30 mouse cellular contexts compared by ENCODE assay signal in genomic region chr13:60004611-60005010, GRCm38 (mm10).
"Had no signal": no experiment of that assay in that cellular context is flagged by ENCODE, and none has a peak within 500 bp of the region (broad histone marks: within the 10 kb centered on the region; RNA-seq: fewer than 3 reads in every experiment).

No protein-coding gene starts in this region.

- H3K27ac ChIP-seq: left cerebral cortex, adult 2 months; limb, embryonic 12.5 days; limb, embryonic 13.5 days; limb, embryonic 15.5 days; liver, embryonic 12.5 days; liver, embryonic 13.5 days; liver, embryonic 14.5 days; liver, embryonic 15.5 days; lung, embryonic 15.5 days; macrophage; midbrain, embryonic 10.5 days; midbrain, embryonic 12.5 days; midbrain, embryonic 13.5 days; midbrain, embryonic 15.5 days; neural tube, embryonic 12.5 days; neural tube, embryonic 13.5 days had no signal

- H3K4me3 ChIP-seq: left cerebral cortex, adult 2 months; limb, embryonic 12.5 days; limb, embryonic 13.5 days; limb, embryonic 15.5 days; liver, embryonic 12.5 days; liver, embryonic 13.5 days; liver, embryonic 15.5 days; lung, embryonic 15.5 days; megakaryocyte, embryonic 14.5 days; midbrain, embryonic 10.5 days; midbrain, embryonic 12.5 days; midbrain, embryonic 13.5 days; midbrain, embryonic 15.5 days; neural tube, embryonic 12.5 days; neural tube, embryonic 13.5 days had no signal

- DNase-seq: left cerebral cortex, postnatal 4 days; liver; liver, embryonic 13.5 days; liver, postnatal 0 days; lung, adult 18-20 months; lung, adult 2 months; lung, embryonic 14.5 days; lung, postnatal 10 days; lung, postnatal 14 days; lung, postnatal 36 days; lung, postnatal 4 days had no signal

- H3K9ac ChIP-seq: limb, embryonic 12.5 days; limb, embryonic 13.5 days; limb, embryonic 15.5 days; liver, embryonic 12.5 days; liver, embryonic 13.5 days; liver, embryonic 14.5 days; liver, embryonic 15.5 days; liver, postnatal 0 days; lung, embryonic 14.5 days; lung, embryonic 15.5 days; midbrain, embryonic 12.5 days; midbrain, embryonic 13.5 days; midbrain, embryonic 15.5 days; neural tube, embryonic 12.5 days; neural tube, embryonic 13.5 days had no signal

- ATAC-seq: liver, embryonic 12.5 days; liver, postnatal 0 days; lung, postnatal 0 days; midbrain, embryonic 13.5 days; midbrain, embryonic 15.5 days; midbrain, embryonic 16.5 days had no signal

- H3K4me2 ChIP-seq: limb, embryonic 12.5 days; limb, embryonic 13.5 days; limb, embryonic 15.5 days; liver, embryonic 11.5 days; liver, embryonic 12.5 days; liver, embryonic 13.5 days; liver, embryonic 15.5 days; lung, embryonic 14.5 days; lung, embryonic 15.5 days; midbrain, embryonic 12.5 days; midbrain, embryonic 13.5 days; midbrain, embryonic 15.5 days; neural tube, embryonic 12.5 days; neural tube, embryonic 13.5 days had no signal

- H3K9me3 ChIP-seq: limb, embryonic 12.5 days; limb, embryonic 13.5 days; limb, embryonic 15.5 days; liver, embryonic 12.5 days; liver, embryonic 13.5 days; liver, embryonic 15.5 days; lung, embryonic 15.5 days; midbrain, embryonic 10.5 days; midbrain, embryonic 12.5 days; midbrain, embryonic 13.5 days; midbrain, embryonic 15.5 days; neural tube, embryonic 12.5 days; neural tube, embryonic 13.5 days had no signal

- H3K36me3 ChIP-seq: limb, embryonic 12.5 days; limb, embryonic 13.5 days; limb, embryonic 15.5 days; liver, embryonic 12.5 days; liver, embryonic 13.5 days; liver, embryonic 15.5 days; lung, embryonic 15.5 days; midbrain, embryonic 10.5 days; midbrain, embryonic 12.5 days; midbrain, embryonic 13.5 days; midbrain, embryonic 15.5 days; neural tube, embryonic 12.5 days; neural tube, embryonic 13.5 days had no signal

- H3K27me3 ChIP-seq: limb, embryonic 12.5 days; limb, embryonic 13.5 days; limb, embryonic 15.5 days; liver, embryonic 12.5 days; liver, embryonic 13.5 days; liver, embryonic 15.5 days; lung, embryonic 15.5 days; megakaryocyte, embryonic 14.5 days; midbrain, embryonic 13.5 days; midbrain, embryonic 15.5 days; neural tube, embryonic 12.5 days; neural tube, embryonic 13.5 days had no signal

- H3K4me1 ChIP-seq: liver, embryonic 12.5 days; liver, embryonic 13.5 days; liver, embryonic 15.5 days; megakaryocyte, embryonic 14.5 days; midbrain, embryonic 10.5 days had no signal
